21 mouse cellular contexts compared by ENCODE assay signal in genomic region chr2:52327244-52327815, GRCm38 (mm10).
"Had no signal": no experiment of that assay in that cellular context is flagged by ENCODE, and none has a peak within 500 bp of the region (broad histone marks: within the 10 kb centered on the region; RNA-seq: fewer than 3 reads in every experiment).

No protein-coding gene starts in this region.

- ATAC-seq: liver, postnatal 0 days; lung, postnatal 0 days; midbrain, embryonic 15.5 days had no signal

- H3K27ac ChIP-seq: kidney, embryonic 15.5 days; limb, embryonic 12.5 days; limb, embryonic 15.5 days; liver, embryonic 14.5 days; macrophage; midbrain, embryonic 12.5 days; midbrain, embryonic 15.5 days; neural tube, embryonic 12.5 days; neural tube, embryonic 15.5 days; stomach, postnatal 0 days had no signal

- H3K27me3 ChIP-seq: kidney, embryonic 15.5 days; limb, embryonic 12.5 days; limb, embryonic 15.5 days; midbrain, embryonic 12.5 days; midbrain, embryonic 15.5 days; neural tube, embryonic 12.5 days; neural tube, embryonic 15.5 days had no signal

- DNase-seq: kidney, postnatal 10 days; kidney, postnatal 36 days; left cerebral cortex, postnatal 4 days; liver, postnatal 0 days; lung, embryonic 14.5 days; right cerebral cortex, adult 18-20 months; right cerebral cortex, postnatal 14 days; right cerebral cortex, postnatal 4 days; thymus, postnatal 25 days had no signal

- H3K36me3 ChIP-seq: kidney, embryonic 15.5 days; limb, embryonic 12.5 days; limb, embryonic 15.5 days; midbrain, embryonic 12.5 days; midbrain, embryonic 15.5 days; neural tube, embryonic 12.5 days; neural tube, embryonic 15.5 days had no signal

- H3K4me1 ChIP-seq: limb, embryonic 12.5 days; limb, embryonic 15.5 days; midbrain, embryonic 12.5 days; midbrain, embryonic 15.5 days; neural tube, embryonic 12.5 days; neural tube, embryonic 15.5 days had no signal

- H3K9ac ChIP-seq: kidney, embryonic 15.5 days; limb, embryonic 12.5 days; limb, embryonic 15.5 days; liver, embryonic 14.5 days; liver, postnatal 0 days; lung, embryonic 14.5 days; midbrain, embryonic 12.5 days; midbrain, embryonic 15.5 days; neural tube, embryonic 12.5 days; neural tube, embryonic 15.5 days had no signal

- H3K9me3 ChIP-seq: kidney, embryonic 15.5 days; limb, embryonic 12.5 days; limb, embryonic 15.5 days; midbrain, embryonic 12.5 days; midbrain, embryonic 15.5 days; neural tube, embryonic 12.5 days; neural tube, embryonic 15.5 days had no signal

- H3K4me3 ChIP-seq: kidney, embryonic 15.5 days; limb, embryonic 12.5 days; limb, embryonic 15.5 days; midbrain, embryonic 12.5 days; midbrain, embryonic 15.5 days; neural tube, embryonic 12.5 days; neural tube, embryonic 15.5 days had no signal

- H3K4me2 ChIP-seq: kidney, embryonic 15.5 days; limb, embryonic 12.5 days; limb, embryonic 15.5 days; liver, embryonic 11.5 days; lung, embryonic 14.5 days; midbrain, embryonic 12.5 days; midbrain, embryonic 15.5 days; neural tube, embryonic 12.5 days; neural tube, embryonic 15.5 days had no signal
